Mouse (Mus musculus): ENCODE results near the gene Lsamp.

GRCm38 (mm10) chr16:40692292-40692691, 708.1 kb downstream of the Lsamp start:
- no peak for TF ChIP-seq POLR2AphosphoS2 (IDR thresholded peaks at IDR 0.05; ENCODE audit: insufficient read length, low read depth)
- no peak for TF ChIP-seq E2F4 (IDR thresholded peaks at IDR 0.05; ENCODE audit: insufficient read depth)
- TF ChIP-seq TCF12 (IDR thresholded peaks at IDR 0.05; ENCODE audit: insufficient read depth, poor library complexity, severe bottlenecking), result no peak
- no peak for TF ChIP-seq POLR2A (IDR thresholded peaks at IDR 0.05; ENCODE audit: insufficient read length, low read depth)
- TF ChIP-seq REST (IDR thresholded peaks at IDR 0.05; ENCODE audit: insufficient read depth, insufficient read length), result no peak
- TF ChIP-seq MAX (IDR thresholded peaks at IDR 0.05; ENCODE audit: low read depth), result no peak
- no peak for TF ChIP-seq MYOG (IDR thresholded peaks at IDR 0.05; ENCODE audit: control insufficient read depth in 1 of 3, insufficient read depth in 1 of 3, insufficient read length in 2 of 3, low read depth in 2 of 3)
- TF ChIP-seq USF1 (IDR thresholded peaks at IDR 0.05; ENCODE audit: low read depth), result no peak
- TF ChIP-seq MYOD1 (IDR thresholded peaks at IDR 0.05; ENCODE audit: control insufficient read depth in 1 of 3, insufficient read length in 2 of 3, low read depth in 2 of 3), result no peak
